Mouse (Mus musculus) C2C12 (cell line): Measurements from ENCODE around the gene Dcaf6.

Experiments
- CEBPB ChIP-seq: IDR thresholded peaks from one replicate; pipeline ENCODE4 v1.6.1; 2011; ENCODE audit warnings: low read depth, mild to moderate bottlenecking, control low read depth, moderate library complexity
- CTCF ChIP-seq: IDR thresholded peaks from one replicate; pipeline ENCODE4 v1.5.1; 2011; ENCODE audit not compliant: control insufficient read depth, insufficient read depth, insufficient read length
- FOSL1 ChIP-seq: IDR thresholded peaks from one replicate; pipeline ENCODE4 v1.8.0; 2011; ENCODE audit warnings: mild to moderate bottlenecking, low read length; ENCODE audit not compliant: poor library complexity, insufficient read depth, severe bottlenecking
- MAX ChIP-seq: IDR thresholded peaks from one replicate; pipeline ENCODE4 v1.6.1; 2011; ENCODE audit warnings: mild to moderate bottlenecking, control low read depth
- MYOD1 ChIP-seq: IDR thresholded peaks from one replicate; pipeline ENCODE4 v1.6.1; 2011; ENCODE audit warnings: low read depth; ENCODE audit not compliant: control insufficient read depth, insufficient read length
- MYOG ChIP-seq: IDR thresholded peaks from one replicate; pipeline ENCODE4 v1.6.1; 2011; ENCODE audit not compliant: control insufficient read depth, insufficient read length; ENCODE audit errors: extremely low read depth
- USF1 ChIP-seq: IDR thresholded peaks from one replicate; pipeline ENCODE4 v1.6.1; 2011; ENCODE audit warnings: low read depth, mild to moderate bottlenecking, control low read depth, moderate library complexity

- TF ChIP-seq MYOG: no peak
- no peak for TF ChIP-seq MYOD1
- no peak for TF ChIP-seq CTCF
- no peak for TF ChIP-seq USF1
- TF ChIP-seq MAX: no peak
- TF ChIP-seq CEBPB: no peak
- no peak for TF ChIP-seq FOSL1
Observed at GRCm38 (mm10) chr1:165460360-165460800, at the start of gene Dcaf6, which contains the start of gene Mpc2.
